Mouse (Mus musculus): Measurements from ENCODE around the gene Mogs.

- TF ChIP-seq POLR2A (IDR thresholded peaks at IDR 0.05; ENCODE audit: low read depth, low read length) (no peak), CTCF (IDR thresholded peaks at IDR 0.05; ENCODE audit: extremely low read depth, insufficient read depth, insufficient read length, insufficient replicate concordance) (no peak)
These were observed 7.7 kb downstream of the Mogs start for GRCm38 (mm10) chr6:83122961-83123360.
